Mouse (Mus musculus): ENCODE data around the gene Gpr162.
A peak's percentile ranks its signal among the peaks of the same experiment; 100 is the strongest.

- TF ChIP-seq CTCF (conservative IDR thresholded peaks at IDR 0.05; ENCODE audit: insufficient read depth, insufficient read length, low read depth, low read length), result 0 out of 2 replicates have a peak, but pooled peaks have one; percentile 10
- TF ChIP-seq POLR2A (IDR thresholded peaks at IDR 0.05; ENCODE audit: low read depth, low read length), result no peak
Measured at GRCm38 (mm10) chr6:124829799-124830700, 33.7 kb downstream of the Gpr162 start.

Data from kidney, adult 2 months (tissue).